Mouse (Mus musculus): Measurements from ENCODE around the gene Cpn2. TPM values are rescaled to one million over a fixed set of nuclear protein-coding genes. Genes with fewer than 3 reads are reported as not detected.
A peak's percentile ranks its signal among the peaks of the same experiment; 100 is the strongest.

Gene Cpn2
- polyA plus RNA-seq, 1 experiment, result 0.54 TPM

DNA sequence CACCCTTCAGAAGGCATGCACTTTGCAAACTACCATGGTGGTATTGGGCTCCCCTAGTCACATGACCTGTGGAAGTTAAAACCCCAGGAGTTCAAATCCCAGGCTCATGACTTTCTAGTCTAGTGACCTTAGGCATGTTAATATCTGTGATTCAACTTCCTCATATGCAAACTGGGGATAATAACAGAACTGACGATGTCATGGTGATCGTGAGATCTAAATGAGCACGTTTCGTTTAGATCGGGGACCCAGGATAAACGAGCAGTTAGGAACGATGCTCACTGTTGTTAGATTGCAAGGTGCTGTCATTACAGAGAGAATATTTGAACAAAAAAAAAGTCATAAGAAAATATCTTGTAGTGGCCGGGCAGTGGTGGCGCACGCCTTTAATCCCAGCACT lies 5.1 kb downstream of the Cpn2 start:
- WGBS, result 78% methylated on average over 10 of the region's 10 CpGs
- H3K4me1 ChIP-seq (replicated peaks; ENCODE audit: control insufficient read depth, insufficient read depth, low read length), result 0 out of 2 replicates have a peak, but pooled peaks cover 3% of the 10 kb centered on the region
- H3K27ac ChIP-seq (ENCODE audit: control insufficient read depth, insufficient read depth, low read length), result no peak overlapping the region
- no peak overlapping the region for H3K4me3 ChIP-seq (ENCODE audit: control insufficient read depth, insufficient read depth, low read length)
- no peak for DNase-seq
- TF ChIP-seq POLR2A (IDR thresholded peaks at IDR 0.05; ENCODE audit: control insufficient read depth, extremely low read depth, insufficient read depth, low read length, poor library complexity), result no peak
- TF ChIP-seq CTCF (IDR thresholded peaks at IDR 0.05; ENCODE audit: borderline replicate concordance, control insufficient read depth, extremely low read depth, insufficient read depth, low read length, poor library complexity), result no peak
- no peaks in the 10 kb centered on the region for H3K36me3 ChIP-seq (ENCODE audit: control insufficient read depth, insufficient read depth, low read length)
- no peaks in the 10 kb centered on the region for H3K27me3 ChIP-seq (ENCODE audit: control insufficient read depth, insufficient read depth, low read length)

DNA sequence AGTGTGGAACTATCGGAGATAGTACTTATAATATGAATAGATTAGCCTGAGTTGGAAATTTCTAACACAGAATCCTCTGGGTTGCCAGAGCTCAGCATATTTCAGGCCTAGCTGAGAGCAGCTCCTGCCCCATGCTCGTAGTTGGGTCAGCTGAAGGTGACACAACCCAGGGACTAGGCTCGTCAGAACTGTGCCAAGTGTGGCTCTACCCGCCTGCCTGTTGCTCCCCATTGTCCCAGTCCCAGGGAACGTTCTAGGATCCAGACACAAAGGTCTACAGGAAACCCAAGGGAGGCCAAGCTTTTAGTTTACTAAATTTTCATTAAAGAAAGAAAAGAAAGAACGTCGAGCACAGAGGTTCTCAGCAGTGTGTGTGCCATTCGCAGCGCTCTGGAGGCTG lies 6.0 kb downstream of the Cpn2 start:
- Histone ChIP-seq H3K4me1 (replicated peaks; ENCODE audit: control insufficient read depth, insufficient read depth, low read length) (0 out of 2 replicates have a peak, but pooled peaks cover 3% of the 10 kb centered on the region), H3K27me3 (ENCODE audit: control insufficient read depth, insufficient read depth, low read length) (no peaks in the 10 kb centered on the region), H3K36me3 (ENCODE audit: control insufficient read depth, insufficient read depth, low read length) (no peaks in the 10 kb centered on the region), H3K4me3 (ENCODE audit: control insufficient read depth, insufficient read depth, low read length) (no peak overlapping the region), H3K27ac (ENCODE audit: control insufficient read depth, insufficient read depth, low read length) (no peak overlapping the region)
- 95% methylated on average over 9 of the region's 9 CpGs for WGBS
- DNase-seq, result no peak
- TF ChIP-seq POLR2A (IDR thresholded peaks at IDR 0.05; ENCODE audit: control insufficient read depth, extremely low read depth, insufficient read depth, low read length, poor library complexity) (no peak), CTCF (IDR thresholded peaks at IDR 0.05; ENCODE audit: borderline replicate concordance, control insufficient read depth, extremely low read depth, insufficient read depth, low read length, poor library complexity) (no peak)

DNA sequence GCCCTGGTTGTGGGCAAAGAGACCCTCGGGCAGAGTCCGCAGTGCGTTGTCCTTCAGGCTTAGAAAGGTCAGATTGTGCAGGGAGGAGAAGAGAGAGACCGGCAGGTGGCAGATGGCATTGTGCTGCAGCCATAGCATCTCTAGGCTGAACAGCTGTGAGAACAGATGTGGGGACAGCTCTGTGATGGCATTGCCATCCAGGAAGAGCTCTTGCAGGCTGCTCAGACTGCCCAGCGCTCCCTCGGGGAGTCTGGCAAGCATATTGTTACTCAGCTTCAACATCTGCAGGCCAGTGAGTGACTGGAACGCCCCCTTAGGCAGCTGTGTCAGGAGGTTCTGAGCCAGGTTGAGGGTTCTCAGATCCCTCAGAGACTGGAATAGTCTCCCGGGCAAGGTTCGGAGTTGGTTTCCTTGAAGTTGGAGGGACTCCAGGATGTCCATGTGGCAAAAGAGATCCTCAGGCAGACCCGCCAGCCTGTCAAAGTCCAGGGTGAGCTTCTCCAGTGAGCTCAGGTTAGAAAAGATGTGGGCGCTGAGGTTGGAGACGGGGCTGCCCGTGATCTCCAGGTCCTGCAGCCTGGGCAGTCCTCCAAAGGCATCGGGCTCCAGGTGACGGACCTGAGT lies 7.2 kb downstream of the Cpn2 start:
- H3K27ac ChIP-seq (ENCODE audit: control insufficient read depth, insufficient read depth, low read length), result no peak overlapping the region
- DNase-seq, result no peak
- no peak overlapping the region for H3K4me3 ChIP-seq (ENCODE audit: control insufficient read depth, insufficient read depth, low read length)
- H3K27me3 ChIP-seq (ENCODE audit: control insufficient read depth, insufficient read depth, low read length), result no peaks in the 10 kb centered on the region
- 94% methylated on average over 15 of the region's 15 CpGs for WGBS
- no peak for TF ChIP-seq POLR2A (IDR thresholded peaks at IDR 0.05; ENCODE audit: control insufficient read depth, extremely low read depth, insufficient read depth, low read length, poor library complexity)
- TF ChIP-seq CTCF (IDR thresholded peaks at IDR 0.05; ENCODE audit: borderline replicate concordance, control insufficient read depth, extremely low read depth, insufficient read depth, low read length, poor library complexity), result no peak
- no peaks in the 10 kb centered on the region for H3K36me3 ChIP-seq (ENCODE audit: control insufficient read depth, insufficient read depth, low read length)
- H3K4me1 ChIP-seq (replicated peaks; ENCODE audit: control insufficient read depth, insufficient read depth, low read length), result peaks cover 3% of the 10 kb centered on the region

DNA sequence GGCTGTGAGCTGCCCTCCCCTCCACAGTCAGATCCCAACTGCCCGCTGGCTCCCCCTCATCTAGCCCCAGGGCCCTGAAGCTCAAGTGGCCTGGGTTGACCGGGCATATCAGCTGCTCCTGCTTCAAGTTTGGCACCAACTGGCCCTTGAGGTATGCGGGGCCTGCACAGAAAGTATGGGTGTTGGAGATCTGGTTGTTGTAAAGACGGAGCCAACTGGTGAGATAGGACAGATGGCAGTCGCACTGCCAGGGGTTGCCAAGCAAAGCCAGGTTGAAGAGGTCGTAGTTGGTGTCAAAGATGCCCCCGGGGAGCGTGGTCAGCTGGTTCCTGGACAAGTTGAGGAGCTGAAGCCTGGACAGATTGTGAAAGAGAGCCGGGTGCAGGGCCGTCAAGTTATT lies 7.9 kb downstream of the Cpn2 start:
- H3K4me3 ChIP-seq (ENCODE audit: control insufficient read depth, insufficient read depth, low read length), result no peak overlapping the region
- peaks cover 8% of the 10 kb centered on the region for H3K4me1 ChIP-seq (replicated peaks; ENCODE audit: control insufficient read depth, insufficient read depth, low read length)
- TF ChIP-seq CTCF (IDR thresholded peaks at IDR 0.05; ENCODE audit: borderline replicate concordance, control insufficient read depth, extremely low read depth, insufficient read depth, low read length, poor library complexity), result no peak
- TF ChIP-seq POLR2A (IDR thresholded peaks at IDR 0.05; ENCODE audit: control insufficient read depth, extremely low read depth, insufficient read depth, low read length, poor library complexity), result no peak
- WGBS, result 96% methylated on average over 10 of the region's 10 CpGs
- no peaks in the 10 kb centered on the region for H3K27me3 ChIP-seq (ENCODE audit: control insufficient read depth, insufficient read depth, low read length)
- no peak overlapping the region for H3K27ac ChIP-seq (ENCODE audit: control insufficient read depth, insufficient read depth, low read length)
- no peaks in the 10 kb centered on the region for H3K36me3 ChIP-seq (ENCODE audit: control insufficient read depth, insufficient read depth, low read length)
- DNase-seq, result no peak

- no peaks in the 10 kb centered on the region for H3K27me3 ChIP-seq (ENCODE audit: control insufficient read depth, insufficient read depth, low read length)
- DNase-seq, result no peak
- H3K4me3 ChIP-seq (ENCODE audit: control insufficient read depth, insufficient read depth, low read length), result no peak overlapping the region
- no peaks in the 10 kb centered on the region for H3K36me3 ChIP-seq (ENCODE audit: control insufficient read depth, insufficient read depth, low read length)
- TF ChIP-seq POLR2A (IDR thresholded peaks at IDR 0.05; ENCODE audit: control insufficient read depth, extremely low read depth, insufficient read depth, low read length, poor library complexity), result no peak
- TF ChIP-seq CTCF (IDR thresholded peaks at IDR 0.05; ENCODE audit: borderline replicate concordance, control insufficient read depth, extremely low read depth, insufficient read depth, low read length, poor library complexity), result no peak
- 91% methylated on average over 7 of the region's 7 CpGs for WGBS
- H3K27ac ChIP-seq (ENCODE audit: control insufficient read depth, insufficient read depth, low read length), result no peak overlapping the region
- H3K4me1 ChIP-seq (replicated peaks; ENCODE audit: control insufficient read depth, insufficient read depth, low read length), result peaks cover 8% of the 10 kb centered on the region
Measured at GRCm38 (mm10) chr16:30258441-30258840, 8.9 kb downstream of the Cpn2 start.

- Histone ChIP-seq H3K4me1 (replicated peaks; ENCODE audit: control insufficient read depth, insufficient read depth, low read length) (peaks cover 8% of the 10 kb centered on the region), H3K27me3 (ENCODE audit: control insufficient read depth, insufficient read depth, low read length) (no peaks in the 10 kb centered on the region), H3K4me3 (ENCODE audit: control insufficient read depth, insufficient read depth, low read length) (no peak overlapping the region), H3K36me3 (ENCODE audit: control insufficient read depth, insufficient read depth, low read length) (no peaks in the 10 kb centered on the region), H3K27ac (ENCODE audit: control insufficient read depth, insufficient read depth, low read length) (no peak overlapping the region)
- DNase-seq, result no peak
- TF ChIP-seq CTCF (IDR thresholded peaks at IDR 0.05; ENCODE audit: borderline replicate concordance, control insufficient read depth, extremely low read depth, insufficient read depth, low read length, poor library complexity) (no peak), POLR2A (IDR thresholded peaks at IDR 0.05; ENCODE audit: control insufficient read depth, extremely low read depth, insufficient read depth, low read length, poor library complexity) (no peak)
- WGBS, result 83% methylated on average over 9 of the region's 9 CpGs
Measured at GRCm38 (mm10) chr16:30257718-30258117, 9.6 kb downstream of the Cpn2 start.

DNA sequence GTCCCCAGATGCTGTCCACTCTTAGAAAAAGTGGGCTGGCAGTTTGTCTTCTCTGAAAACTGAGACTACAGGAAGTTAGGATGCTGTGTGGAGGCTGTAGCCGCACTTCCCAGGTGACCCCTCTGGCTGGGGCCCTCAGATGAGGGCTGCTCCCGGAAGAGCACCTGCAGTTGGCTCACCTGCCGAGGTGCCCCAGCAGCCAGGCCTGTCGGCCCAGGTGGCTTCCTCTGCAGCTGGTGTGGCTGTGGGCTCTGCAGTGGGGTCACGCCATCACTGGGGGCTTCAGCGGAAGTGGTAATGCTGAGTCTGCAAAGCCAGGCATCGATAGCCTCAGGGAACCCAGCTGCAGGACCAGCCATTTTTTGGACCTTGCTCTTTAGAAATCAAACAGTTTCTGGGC lies 12.2 kb downstream of the Cpn2 start:
- 20% methylated on average over 7 of the region's 7 CpGs for WGBS
- DNase-seq, result peak; percentile 38
- Histone ChIP-seq H3K27me3 (ENCODE audit: control insufficient read depth, insufficient read depth, low read length) (no peaks in the 10 kb centered on the region), H3K27ac (ENCODE audit: control insufficient read depth, insufficient read depth, low read length) (no peak overlapping the region), H3K36me3 (ENCODE audit: control insufficient read depth, insufficient read depth, low read length) (no peaks in the 10 kb centered on the region), H3K4me1 (replicated peaks; ENCODE audit: control insufficient read depth, insufficient read depth, low read length) (peaks cover 8% of the 10 kb centered on the region), H3K4me3 (ENCODE audit: control insufficient read depth, insufficient read depth, low read length) (no peak overlapping the region)
- no peak for TF ChIP-seq POLR2A (IDR thresholded peaks at IDR 0.05; ENCODE audit: control insufficient read depth, extremely low read depth, insufficient read depth, low read length, poor library complexity)
- no peak for TF ChIP-seq CTCF (IDR thresholded peaks at IDR 0.05; ENCODE audit: borderline replicate concordance, control insufficient read depth, extremely low read depth, insufficient read depth, low read length, poor library complexity)
